Mouse (Mus musculus) testis, adult 2 months (tissue): ENCODE results near the gene Hand2. TPM values are rescaled to one million over a fixed set of nuclear protein-coding genes. Genes with fewer than 3 reads are reported as not detected.

Experiments used
- H3K27ac ChIP-seq: fragments of 200-500 bp; 2 replicates; pipeline ENCODE4 v1.5.1; 2012; ENCODE audit warnings: low read depth, low read length; ENCODE audit not compliant: control insufficient read depth, insufficient read depth
- H3K27me3 ChIP-seq: fragments of 200-500 bp; 2 replicates; pipeline ENCODE4 v1.6.1; 2012; ENCODE audit warnings: mild to moderate bottlenecking, low read length, moderate library complexity; ENCODE audit not compliant: control insufficient read depth, insufficient read depth
- H3K36me3 ChIP-seq: fragments of 200-500 bp; 2 replicates; pipeline ENCODE4 v1.6.1; 2012; ENCODE audit warnings: mild to moderate bottlenecking, low read length; ENCODE audit not compliant: control insufficient read depth, insufficient read depth
- H3K4me1 ChIP-seq: fragments of 200-500 bp; 2 replicates; pipeline ENCODE4 v1.6.1; 2012; ENCODE audit warnings: low read length; ENCODE audit not compliant: control insufficient read depth, insufficient read depth
- H3K4me3 ChIP-seq: fragments of 200-500 bp; 2 replicates; pipeline ENCODE4 v1.5.1; 2012; ENCODE audit warnings: low read depth, mild to moderate bottlenecking, low read length, moderate library complexity, mixed read lengths; ENCODE audit not compliant: control insufficient read depth
- CTCF ChIP-seq: fragments of 200-500 bp; IDR thresholded peaks from 2 replicates; pipeline ENCODE4 v1.5.1; 2012; ENCODE audit warnings: low read depth, mild to moderate bottlenecking, inconsistent platforms, low read length, moderate library complexity; ENCODE audit not compliant: control insufficient read depth, insufficient read depth, insufficient replicate concordance
- POLR2A ChIP-seq: fragments of 200-500 bp; IDR thresholded peaks from 2 replicates; pipeline ENCODE4 v1.6.1; 2012; ENCODE audit warnings: low read depth, mild to moderate bottlenecking, inconsistent platforms, low read length, moderate library complexity; ENCODE audit not compliant: control insufficient read depth
- polyA plus RNA-seq: library from polyadenylated mRNA; depleted of rRNA; stranded (reverse); fragments of >200 nt; gene quantifications from 2 replicates; pipeline ENCODE4 v1.2.3, GENCODE M21; 2012

Gene Hand2
- polyA plus RNA-seq, 1 experiment: 0.05 TPM

GRCm38 (mm10) chr8:57339711-57340650 is 19.2 kb downstream of the Hand2 start:
- H3K4me1 ChIP-seq: peaks cover 10% of the 10 kb centered on the region
- no peak overlapping the region for H3K4me3 ChIP-seq
- no peaks in the 10 kb centered on the region for H3K36me3 ChIP-seq
- TF ChIP-seq CTCF (no peak), POLR2A (no peak)
- H3K27me3 ChIP-seq: no peaks in the 10 kb centered on the region
- H3K27ac ChIP-seq: no peak overlapping the region

DNA sequence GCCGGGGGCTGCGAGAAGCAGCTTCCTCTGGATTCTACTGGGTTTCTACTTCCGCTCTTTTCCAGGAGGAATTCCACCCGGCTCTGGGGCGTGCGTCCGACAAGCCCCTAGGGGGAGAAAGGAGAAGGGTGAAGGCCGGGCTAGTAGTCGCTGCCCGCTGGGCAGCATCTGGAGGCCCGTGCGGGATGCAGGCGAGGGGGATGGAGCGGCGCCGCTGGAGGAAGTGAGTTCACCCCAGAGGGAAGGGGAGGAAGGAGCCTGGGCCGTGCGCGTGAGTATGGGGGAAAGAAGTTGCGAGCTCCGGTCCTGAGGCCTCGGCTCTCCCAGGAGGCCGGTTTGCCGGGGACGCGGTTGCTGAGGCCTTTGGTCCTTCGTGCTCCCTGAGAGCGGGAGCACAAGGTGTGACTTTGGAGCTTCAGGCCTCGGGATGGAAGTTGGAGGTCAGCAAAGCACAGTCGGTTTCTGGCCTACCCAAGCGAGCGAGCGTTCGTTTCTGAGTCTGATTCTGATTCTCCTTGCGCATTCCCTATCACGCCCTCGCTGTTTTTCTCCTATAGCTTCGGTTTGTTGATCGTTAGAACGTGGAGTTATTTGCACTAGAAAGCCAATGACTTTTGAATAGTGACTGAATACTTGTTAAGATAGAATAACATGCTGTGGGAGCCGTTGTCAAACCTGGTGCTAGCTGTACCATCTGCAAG is 20.2 kb downstream of the Hand2 start:
- Histone ChIP-seq H3K4me1 (peaks cover 10% of the 10 kb centered on the region), H3K27ac (no peak overlapping the region), H3K36me3 (no peaks in the 10 kb centered on the region), H3K4me3 (peak overlapping the region; percentile 50), H3K27me3 (no peaks in the 10 kb centered on the region)
- TF ChIP-seq POLR2A (no peak), CTCF (no peak)

DNA sequence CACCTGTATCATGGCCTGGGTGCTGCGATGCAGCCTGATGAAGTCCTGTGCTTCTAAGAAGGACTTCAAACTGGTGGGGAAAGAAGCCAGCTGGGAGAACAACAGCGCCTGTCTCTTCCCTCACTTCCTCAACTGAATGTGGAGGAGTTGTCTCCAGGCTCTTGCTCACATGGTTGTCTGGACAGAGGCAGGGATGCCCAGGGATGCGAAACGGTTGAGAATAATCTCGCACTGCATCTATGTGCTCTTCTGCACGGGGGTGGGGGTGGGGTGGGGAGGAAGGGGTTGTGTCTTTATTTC is 20.7 kb downstream of the Hand2 start:
- no peak overlapping the region for H3K4me3 ChIP-seq

GRCm38 (mm10) chr8:57342386-57343090 is 21.8 kb downstream of the Hand2 start:
- Histone ChIP-seq H3K27ac (no peak overlapping the region), H3K4me3 (no peak overlapping the region), H3K4me1 (peaks cover 10% of the 10 kb centered on the region), H3K27me3 (no peaks in the 10 kb centered on the region), H3K36me3 (no peaks in the 10 kb centered on the region)
- no peak for TF ChIP-seq CTCF

More for the DNA sequence above, 20.7 kb downstream of the Hand2 start:
- TF ChIP-seq POLR2A (no peak), CTCF (no peak)
- no peaks in the 10 kb centered on the region for H3K27me3 ChIP-seq
- no peak overlapping the region for H3K27ac ChIP-seq
- H3K36me3 ChIP-seq: no peaks in the 10 kb centered on the region
- H3K4me1 ChIP-seq: peaks cover 10% of the 10 kb centered on the region

GRCm38 (mm10) chr8:57343731-57344315 is 23.0 kb downstream of the Hand2 start:
- TF ChIP-seq POLR2A (no peak), CTCF (no peak)
- peaks cover 12% of the 10 kb centered on the region for H3K4me1 ChIP-seq
- H3K27ac ChIP-seq: no peak overlapping the region
- H3K36me3 ChIP-seq: no peaks in the 10 kb centered on the region
- H3K27me3 ChIP-seq: no peaks in the 10 kb centered on the region
- H3K4me3 ChIP-seq: no peak overlapping the region

- Histone ChIP-seq H3K27me3 (no peaks in the 10 kb centered on the region), H3K4me3 (no peak overlapping the region), H3K36me3 (no peaks in the 10 kb centered on the region), H3K27ac (no peak overlapping the region), H3K4me1 (peaks cover 15% of the 10 kb centered on the region)
- TF ChIP-seq POLR2A (no peak), CTCF (no peak)
Measured at GRCm38 (mm10) chr8:57344956-57345870, 24.4 kb downstream of the Hand2 start.
